Mouse (Mus musculus): ENCODE results near the gene Pacsin1. TPM values are rescaled to one million over a fixed set of nuclear protein-coding genes. Genes with fewer than 3 reads are reported as not detected.
A peak's percentile ranks its signal among the peaks of the same experiment; 100 is the strongest.

Pacsin1 gene
- total RNA-seq, 2 experiments from 2014 or later, result 2.5 to 3.5 TPM

- DNase-seq, result no peak
Observed at GRCm38 (mm10) chr17:27677756-27678155, 22.4 kb downstream of the Pacsin1 start.

- DNase-seq, result no peak
Observed at GRCm38 (mm10) chr17:27678924-27679813, 23.9 kb downstream of the Pacsin1 start.

GRCm38 (mm10) chr17:27684886-27685549 lies 29.7 kb downstream of the Pacsin1 start:
- DNase-seq, result peak; percentile 68 to 72

GRCm38 (mm10) chr17:27685550-27685913 lies 30.2 kb downstream of the Pacsin1 start:
- DNase-seq, result no peak

- no peak for DNase-seq
Observed at GRCm38 (mm10) chr17:27686395-27686794, 31.1 kb downstream of the Pacsin1 start.

GRCm38 (mm10) chr17:27690993-27691693 lies 35.8 kb downstream of the Pacsin1 start:
- DNase-seq, result no peak

- no peak for DNase-seq
Observed at GRCm38 (mm10) chr17:27699641-27700244, 44.4 kb downstream of the Pacsin1 start.

- DNase-seq, result no peak
Observed at GRCm38 (mm10) chr17:27700812-27701211, 45.5 kb downstream of the Pacsin1 start.

- DNase-seq, result no peak
Observed at GRCm38 (mm10) chr17:27701856-27702255, 46.5 kb downstream of the Pacsin1 start.

GRCm38 (mm10) chr17:27702518-27702917 lies 47.2 kb downstream of the Pacsin1 start:
- peak; percentile 59 to 72 for DNase-seq

- DNase-seq, result peak; percentile 53 to 62
Observed at GRCm38 (mm10) chr17:27703961-27704621, 48.8 kb downstream of the Pacsin1 start.

- no peak for DNase-seq
Observed at GRCm38 (mm10) chr17:27705661-27706060, 50.4 kb downstream of the Pacsin1 start.

GRCm38 (mm10) chr17:27707954-27708661 lies 52.8 kb downstream of the Pacsin1 start:
- DNase-seq, result peak; percentile 86 to 95

- no peak for DNase-seq
Observed at GRCm38 (mm10) chr17:27709650-27710049, 54.3 kb downstream of the Pacsin1 start.

- peak in 1 of 2 experiments; percentile 32 for DNase-seq
Observed at GRCm38 (mm10) chr17:27712832-27713231, 57.5 kb downstream of the Pacsin1 start.

GRCm38 (mm10) chr17:27716804-27717203 lies 61.5 kb downstream of the Pacsin1 start:
- DNase-seq, result peak; percentile 60 to 74

- DNase-seq, result peak; percentile 22 to 43
Observed at GRCm38 (mm10) chr17:27718250-27718649, 62.9 kb downstream of the Pacsin1 start.

GRCm38 (mm10) chr17:27719663-27720062 lies 64.4 kb downstream of the Pacsin1 start:
- DNase-seq, result no peak

- DNase-seq, result no peak
Observed at GRCm38 (mm10) chr17:27720326-27720725, 65.0 kb downstream of the Pacsin1 start.

- DNase-seq, result peak; percentile 26 to 50
Observed at GRCm38 (mm10) chr17:27721125-27721664, 65.9 kb downstream of the Pacsin1 start.

- peak; percentile 24 to 31 for DNase-seq
Observed at GRCm38 (mm10) chr17:27724327-27724726, 69.0 kb downstream of the Pacsin1 start.

Measured in adrenal gland, postnatal 36 days (tissue).